Mouse (Mus musculus) E14TG2a.4 (cell line): ENCODE measurements around the gene Dtx1.

Source experiments
- CTCF ChIP-seq: conservative IDR thresholded peaks from 2 replicates; pipeline ENCODE4 v1.5.1; 2014; ENCODE audit warnings: low read length
- POU5F1 ChIP-seq: IDR thresholded peaks from 2 replicates; pipeline ENCODE4 v1.6.1; 2014; ENCODE audit warnings: low read length, borderline replicate concordance

DNA sequence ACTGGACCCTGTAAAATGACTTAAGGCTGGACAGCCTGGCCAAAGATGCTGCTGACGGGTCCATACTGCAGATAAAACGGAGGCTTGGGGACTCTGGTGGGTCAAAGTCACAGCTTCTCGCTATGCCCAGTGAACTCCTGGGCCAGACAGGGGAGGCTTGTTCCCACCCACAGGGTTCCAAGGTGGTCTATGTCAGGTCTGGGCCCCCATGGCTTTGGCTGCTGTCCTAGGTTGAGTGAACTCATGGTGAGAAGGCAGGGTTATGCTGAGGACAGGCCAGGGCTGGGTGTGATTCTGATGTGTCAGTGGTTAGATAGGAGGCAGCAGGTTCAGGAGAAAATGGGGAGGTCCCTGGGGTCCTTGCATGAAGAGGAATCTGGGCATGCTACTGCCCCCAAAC, 8.1 kb downstream of the Dtx1 start:
- TF ChIP-seq CTCF (no peak), POU5F1 (no peak)
